Mouse (Mus musculus): ENCODE measurements around the gene St8sia1. TPM values are rescaled to one million over a fixed set of nuclear protein-coding genes. Genes with fewer than 3 reads are reported as not detected.

The St8sia1 gene
- polyA plus RNA-seq, 1 experiment from 2014 or later, result 2.4 TPM

DNA sequence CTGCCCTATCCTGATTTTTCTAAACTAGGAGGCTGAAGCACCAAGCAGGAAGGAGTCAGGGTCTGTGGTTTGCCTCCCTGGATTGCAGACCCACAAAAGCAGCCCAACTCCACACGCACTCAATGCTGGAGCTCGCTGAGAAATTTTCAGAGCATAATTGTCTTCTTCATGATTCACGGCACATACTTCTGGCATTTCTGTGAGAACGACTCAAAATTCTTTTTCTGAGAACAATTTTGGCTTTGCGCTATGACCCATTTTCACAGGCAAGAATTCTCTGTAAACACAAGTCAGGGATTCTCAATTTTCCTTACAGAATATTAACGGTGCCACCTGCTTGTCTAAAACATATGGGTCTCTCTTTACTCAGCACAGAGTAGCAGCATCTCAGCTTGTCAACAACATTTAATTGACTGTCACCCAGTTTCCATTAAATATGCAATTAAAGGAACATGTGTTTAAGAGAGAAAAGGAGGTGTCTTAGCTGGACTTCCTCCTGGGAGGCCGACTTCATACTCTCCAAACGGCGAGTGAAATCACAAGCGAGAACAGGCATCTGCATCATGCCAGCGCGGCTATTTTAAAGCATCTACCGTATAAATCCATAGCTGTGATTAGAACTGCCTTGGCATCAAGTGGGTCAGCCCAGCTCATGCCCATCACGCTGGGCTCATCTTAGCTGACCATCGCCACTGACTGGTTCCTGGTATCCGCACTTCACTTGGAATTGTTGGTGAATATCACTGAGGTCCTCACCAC, 35.5 kb downstream of the St8sia1 start:
- DNase-seq (ENCODE audit: low spot score), result no peak
- Histone ChIP-seq H3K4me3 (ENCODE audit: low read depth, low read length) (no peak overlapping the region), H3K9ac (ENCODE audit: low read length) (no peak overlapping the region), H3K4me1 (replicated peaks; ENCODE audit: control insufficient read depth, insufficient read depth, low read length) (0 out of 2 replicates have a peak, but pooled peaks cover 3% of the 10 kb centered on the region), H3K9me3 (ENCODE audit: control insufficient read depth, low read length) (no peaks in the 10 kb centered on the region), H3K27ac (ENCODE audit: low read depth, low read length) (no peak overlapping the region), H3K4me2 (ENCODE audit: low read depth, low read length, severe bottlenecking) (no peak overlapping the region), H3K36me3 (ENCODE audit: control insufficient read depth, insufficient read depth, low read length) (no peaks in the 10 kb centered on the region), H3K27me3 (ENCODE audit: control insufficient read depth, insufficient read depth, low read length) (no peaks in the 10 kb centered on the region)
- no peak for ATAC-seq (replicated peaks; ENCODE audit: low FRiP score)
- WGBS, result 91% methylated on average over 16 of the region's 16 CpGs

DNA sequence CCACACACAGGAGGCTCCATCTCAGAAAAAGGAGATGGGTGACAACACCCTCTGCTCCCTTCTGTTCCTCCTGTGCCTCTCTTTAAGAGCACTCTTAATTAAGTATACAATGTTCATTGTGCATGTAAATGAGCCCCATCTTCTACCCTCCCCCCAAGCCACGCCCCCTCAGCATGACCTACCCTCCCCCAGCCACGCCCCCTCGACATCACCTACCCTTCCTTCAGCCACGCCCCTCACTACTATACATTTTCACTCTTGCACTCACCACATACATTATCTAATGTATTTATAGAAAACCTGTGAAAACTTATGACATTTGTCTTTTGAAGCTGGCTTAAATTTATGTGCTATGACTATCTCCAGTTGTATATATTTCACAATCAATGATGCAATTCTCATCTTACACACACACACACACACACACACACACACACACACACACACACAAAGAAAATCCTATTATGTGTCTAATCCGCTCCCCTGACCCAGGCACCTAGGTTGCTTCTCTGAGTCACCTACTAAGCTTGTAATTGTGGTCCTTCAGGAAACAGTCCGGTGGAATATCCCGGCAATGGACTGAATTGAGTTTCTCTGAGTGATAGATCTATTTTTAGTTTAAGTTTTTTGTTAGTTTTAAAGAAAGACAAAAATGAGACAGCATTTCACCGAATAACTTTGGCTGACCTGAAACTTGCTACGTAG, 37.2 kb downstream of the St8sia1 start:
- Histone ChIP-seq H3K4me1 (replicated peaks; ENCODE audit: control insufficient read depth, insufficient read depth, low read length) (0 out of 2 replicates have a peak, but pooled peaks cover 3% of the 10 kb centered on the region), H3K4me3 (ENCODE audit: low read depth, low read length) (no peak overlapping the region), H3K4me2 (ENCODE audit: low read depth, low read length, severe bottlenecking) (no peak overlapping the region), H3K27me3 (ENCODE audit: control insufficient read depth, insufficient read depth, low read length) (no peaks in the 10 kb centered on the region), H3K9me3 (ENCODE audit: control insufficient read depth, low read length) (no peaks in the 10 kb centered on the region), H3K9ac (ENCODE audit: low read length) (no peak overlapping the region), H3K36me3 (ENCODE audit: control insufficient read depth, insufficient read depth, low read length) (no peaks in the 10 kb centered on the region), H3K27ac (ENCODE audit: low read depth, low read length) (no peak overlapping the region)
- no peak for DNase-seq (ENCODE audit: low spot score)
- ATAC-seq (replicated peaks; ENCODE audit: low FRiP score), result no peak
- 89% methylated on average over 9 of the region's 9 CpGs for WGBS

DNA sequence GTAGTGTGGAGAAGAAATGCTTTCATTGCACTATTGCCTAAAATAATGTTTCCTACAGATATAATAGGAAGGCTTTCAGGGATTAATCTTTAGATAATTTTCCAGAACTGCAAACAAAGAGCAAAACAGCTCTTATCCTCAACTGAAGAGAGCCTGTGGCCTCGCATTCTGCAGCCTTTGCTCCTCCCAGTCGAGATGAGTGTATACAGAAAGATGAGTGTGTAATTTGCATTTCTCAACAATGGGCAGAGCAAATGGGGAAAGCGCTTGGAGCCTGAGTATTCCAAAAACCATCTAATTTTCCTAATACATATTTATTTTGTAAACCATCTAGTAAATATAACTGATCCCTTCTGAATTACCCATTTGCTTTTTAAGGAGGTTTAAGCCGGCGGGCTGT, 38.3 kb downstream of the St8sia1 start:
- H3K27me3 ChIP-seq (ENCODE audit: control insufficient read depth, insufficient read depth, low read length), result no peaks in the 10 kb centered on the region
- ATAC-seq (replicated peaks; ENCODE audit: low FRiP score) (no peak), DNase-seq (ENCODE audit: low spot score) (no peak)
- WGBS, result 68% methylated on average over 5 of the region's 5 CpGs
- no peak overlapping the region for H3K4me3 ChIP-seq (ENCODE audit: low read depth, low read length)
- 0 out of 2 replicates have a peak, but pooled peaks cover 3% of the 10 kb centered on the region for H3K4me1 ChIP-seq (replicated peaks; ENCODE audit: control insufficient read depth, insufficient read depth, low read length)
- H3K9ac ChIP-seq (ENCODE audit: low read length), result no peak overlapping the region
- no peaks in the 10 kb centered on the region for H3K9me3 ChIP-seq (ENCODE audit: control insufficient read depth, low read length)
- H3K36me3 ChIP-seq (ENCODE audit: control insufficient read depth, insufficient read depth, low read length), result no peaks in the 10 kb centered on the region
- no peak overlapping the region for H3K4me2 ChIP-seq (ENCODE audit: low read depth, low read length, severe bottlenecking)
- H3K27ac ChIP-seq (ENCODE audit: low read depth, low read length), result no peak overlapping the region

DNA sequence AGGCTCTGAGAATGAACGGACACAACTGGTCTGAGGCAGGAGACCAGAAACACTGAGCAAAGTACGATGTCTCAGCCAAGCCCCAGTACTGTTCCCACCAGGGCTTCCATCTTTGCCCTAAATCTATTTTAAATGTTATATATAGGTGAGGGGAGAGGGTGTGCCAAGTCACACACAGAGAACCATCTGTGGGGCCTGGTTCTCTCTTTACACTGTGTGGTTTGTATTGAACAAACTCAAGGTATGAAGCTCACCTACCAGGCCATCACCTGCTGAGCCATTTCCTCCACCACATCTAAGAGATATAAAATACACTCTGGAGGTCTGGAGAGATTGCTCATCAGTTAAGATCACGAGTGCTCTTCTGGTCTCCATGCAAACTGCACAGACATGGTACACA, 38.9 kb downstream of the St8sia1 start:
- H3K4me3 ChIP-seq (ENCODE audit: low read depth, low read length), result no peak overlapping the region
- 0 out of 2 replicates have a peak, but pooled peaks cover 3% of the 10 kb centered on the region for H3K4me1 ChIP-seq (replicated peaks; ENCODE audit: control insufficient read depth, insufficient read depth, low read length)
- 91% methylated on average over 3 of the region's 3 CpGs for WGBS
- no peak overlapping the region for H3K4me2 ChIP-seq (ENCODE audit: low read depth, low read length, severe bottlenecking)
- no peak overlapping the region for H3K27ac ChIP-seq (ENCODE audit: low read depth, low read length)
- H3K9ac ChIP-seq (ENCODE audit: low read length), result no peak overlapping the region
- ATAC-seq (replicated peaks; ENCODE audit: low FRiP score), result no peak
- no peaks in the 10 kb centered on the region for H3K36me3 ChIP-seq (ENCODE audit: control insufficient read depth, insufficient read depth, low read length)
- H3K9me3 ChIP-seq (ENCODE audit: control insufficient read depth, low read length), result no peaks in the 10 kb centered on the region
- no peak for DNase-seq (ENCODE audit: low spot score)
- no peaks in the 10 kb centered on the region for H3K27me3 ChIP-seq (ENCODE audit: control insufficient read depth, insufficient read depth, low read length)

DNA sequence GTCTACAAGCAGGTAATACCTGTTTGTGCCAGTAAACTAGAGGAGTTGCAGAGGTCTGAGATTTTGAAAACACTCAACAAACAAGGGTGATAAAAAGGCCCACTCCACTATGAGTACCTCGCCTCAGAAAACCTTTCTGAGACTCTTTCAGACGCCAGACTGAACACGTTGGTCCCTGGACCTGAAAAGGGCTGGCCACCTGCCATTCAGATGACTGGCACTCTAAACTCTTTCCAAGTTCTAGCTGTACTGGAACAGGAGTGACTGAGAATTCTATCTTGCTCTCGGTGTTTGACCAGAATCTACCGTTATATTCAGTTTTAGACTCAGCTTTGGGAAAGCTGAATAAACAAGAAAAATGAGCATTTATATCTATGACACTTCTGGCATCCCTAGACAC, 43.4 kb downstream of the St8sia1 start:
- Histone ChIP-seq H3K36me3 (ENCODE audit: control insufficient read depth, insufficient read depth, low read length) (no peaks in the 10 kb centered on the region), H3K27me3 (ENCODE audit: control insufficient read depth, insufficient read depth, low read length) (no peaks in the 10 kb centered on the region), H3K9me3 (ENCODE audit: control insufficient read depth, low read length) (no peaks in the 10 kb centered on the region), H3K4me3 (ENCODE audit: low read depth, low read length) (no peak overlapping the region), H3K4me2 (ENCODE audit: low read depth, low read length, severe bottlenecking) (no peak overlapping the region), H3K9ac (ENCODE audit: low read length) (no peak overlapping the region), H3K27ac (ENCODE audit: low read depth, low read length) (no peak overlapping the region), H3K4me1 (replicated peaks; ENCODE audit: control insufficient read depth, insufficient read depth, low read length) (no peaks in the 10 kb centered on the region)
- DNase-seq (ENCODE audit: low spot score) (no peak), ATAC-seq (replicated peaks; ENCODE audit: low FRiP score) (no peak)
- WGBS, result 81% methylated on average over 5 of the region's 5 CpGs

DNA sequence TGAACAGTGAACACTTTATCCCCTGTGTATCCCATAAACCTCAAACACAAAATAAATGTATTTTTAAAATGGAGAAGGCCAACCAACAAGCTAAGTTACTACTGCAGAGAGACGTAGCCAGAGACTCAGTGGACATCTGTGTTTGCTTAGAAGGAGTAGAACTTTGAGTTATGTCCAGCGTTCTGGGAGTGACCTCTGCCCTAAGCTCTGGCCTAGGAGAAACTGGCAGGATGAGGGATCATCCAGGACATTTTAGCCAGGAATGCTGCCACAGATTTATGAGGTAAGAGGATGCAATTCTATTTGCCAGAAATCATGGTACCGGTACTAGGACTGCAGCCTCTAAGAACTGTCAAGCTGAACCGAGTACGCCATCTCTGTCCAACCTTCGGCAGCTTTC, 45.6 kb downstream of the St8sia1 start:
- DNase-seq (ENCODE audit: low spot score), result no peak
- Histone ChIP-seq H3K4me2 (ENCODE audit: low read depth, low read length, severe bottlenecking) (no peak overlapping the region), H3K36me3 (ENCODE audit: control insufficient read depth, insufficient read depth, low read length) (no peaks in the 10 kb centered on the region), H3K27me3 (ENCODE audit: control insufficient read depth, insufficient read depth, low read length) (no peaks in the 10 kb centered on the region), H3K27ac (ENCODE audit: low read depth, low read length) (no peak overlapping the region), H3K9me3 (ENCODE audit: control insufficient read depth, low read length) (no peaks in the 10 kb centered on the region), H3K4me3 (ENCODE audit: low read depth, low read length) (no peak overlapping the region), H3K4me1 (replicated peaks; ENCODE audit: control insufficient read depth, insufficient read depth, low read length) (0 out of 2 replicates have a peak, but pooled peaks cover 2% of the 10 kb centered on the region), H3K9ac (ENCODE audit: low read length) (no peak overlapping the region)
- 87% methylated on average over 6 of the region's 6 CpGs for WGBS
- no peak for ATAC-seq (replicated peaks; ENCODE audit: low FRiP score)

DNA sequence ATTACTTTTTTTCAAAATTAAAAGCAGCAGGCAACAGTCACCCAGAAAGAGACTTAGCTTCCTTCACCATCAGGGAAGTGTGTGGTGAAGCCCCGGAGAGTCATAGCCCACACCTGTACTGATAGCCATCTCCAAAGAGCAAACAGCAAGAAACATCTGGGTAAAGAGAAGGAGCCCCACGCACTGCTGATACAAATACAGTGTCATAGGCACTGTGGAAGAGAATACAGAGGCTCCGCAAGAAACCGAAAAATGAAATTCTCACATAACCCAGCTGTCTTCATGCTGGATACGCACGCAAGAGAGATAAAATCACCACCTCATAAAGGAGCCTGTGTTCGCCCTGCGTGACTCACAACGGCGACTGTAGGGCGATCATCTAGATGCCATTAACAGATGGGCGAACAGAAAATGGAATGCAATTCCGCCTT, 46.8 kb downstream of the St8sia1 start:
- Histone ChIP-seq H3K27ac (ENCODE audit: low read depth, low read length) (no peak overlapping the region), H3K9ac (ENCODE audit: low read length) (no peak overlapping the region), H3K27me3 (ENCODE audit: control insufficient read depth, insufficient read depth, low read length) (no peaks in the 10 kb centered on the region), H3K4me3 (ENCODE audit: low read depth, low read length) (no peak overlapping the region), H3K9me3 (ENCODE audit: control insufficient read depth, low read length) (no peaks in the 10 kb centered on the region), H3K36me3 (ENCODE audit: control insufficient read depth, insufficient read depth, low read length) (no peaks in the 10 kb centered on the region), H3K4me2 (ENCODE audit: low read depth, low read length, severe bottlenecking) (no peak overlapping the region), H3K4me1 (replicated peaks; ENCODE audit: control insufficient read depth, insufficient read depth, low read length) (0 out of 2 replicates have a peak, but pooled peaks cover 2% of the 10 kb centered on the region)
- DNase-seq (ENCODE audit: low spot score), result no peak
- ATAC-seq (replicated peaks; ENCODE audit: low FRiP score), result no peak
- 91% methylated on average over 13 of the region's 13 CpGs for WGBS

DNA sequence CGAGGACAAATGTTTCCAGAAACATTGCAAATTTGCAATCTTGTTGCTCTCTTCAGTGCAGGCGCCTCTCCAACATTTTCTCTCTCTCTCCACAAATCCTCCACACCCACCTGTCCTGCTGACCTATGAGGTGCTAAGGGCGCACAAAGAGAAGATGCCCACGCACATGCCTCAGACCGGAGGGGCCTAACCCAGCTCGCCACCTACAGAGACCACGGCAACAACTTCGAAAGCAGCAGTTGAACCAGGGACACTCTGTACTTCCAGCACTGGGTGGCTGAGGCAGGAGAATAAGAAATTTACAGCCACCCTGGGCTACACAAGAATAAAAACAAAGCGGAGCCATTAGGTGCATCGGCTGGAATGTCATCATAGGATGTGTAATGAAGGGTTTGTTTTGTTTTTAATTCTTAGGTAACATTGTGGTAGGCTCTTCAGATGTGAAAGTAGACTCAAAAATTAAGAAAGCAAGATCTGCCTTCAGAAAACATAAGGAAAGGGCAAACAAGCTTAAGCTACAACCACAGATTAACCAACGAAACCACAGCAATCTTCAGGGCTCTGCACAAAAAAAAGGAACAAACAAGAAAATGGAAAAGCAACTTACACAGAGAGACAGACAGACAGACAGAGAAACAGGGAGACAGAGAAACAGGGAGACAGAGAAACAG, 47.8 kb downstream of the St8sia1 start:
- no peaks in the 10 kb centered on the region for H3K27me3 ChIP-seq (ENCODE audit: control insufficient read depth, insufficient read depth, low read length)
- no peak overlapping the region for H3K4me3 ChIP-seq (ENCODE audit: low read depth, low read length)
- DNase-seq (ENCODE audit: low spot score) (no peak), ATAC-seq (replicated peaks; ENCODE audit: low FRiP score) (no peak)
- no peaks in the 10 kb centered on the region for H3K9me3 ChIP-seq (ENCODE audit: control insufficient read depth, low read length)
- H3K9ac ChIP-seq (ENCODE audit: low read length), result no peak overlapping the region
- 90% methylated on average over 11 of the region's 11 CpGs for WGBS
- 0 out of 2 replicates have a peak, but pooled peaks cover 2% of the 10 kb centered on the region for H3K4me1 ChIP-seq (replicated peaks; ENCODE audit: control insufficient read depth, insufficient read depth, low read length)
- H3K4me2 ChIP-seq (ENCODE audit: low read depth, low read length, severe bottlenecking), result no peak overlapping the region
- H3K36me3 ChIP-seq (ENCODE audit: control insufficient read depth, insufficient read depth, low read length), result no peaks in the 10 kb centered on the region
- H3K27ac ChIP-seq (ENCODE audit: low read depth, low read length), result no peak overlapping the region

Measured in forebrain, embryonic 11.5 days (tissue).